Mouse (Mus musculus) liver, embryonic 14.5 days (tissue): ENCODE measurements around the gene Cic.
A peak's percentile ranks its signal among the peaks of the same experiment; 100 is the strongest.

ENCODE experiments used
- CTCF ChIP-seq: IDR thresholded peaks from 2 replicates; pipeline ENCODE4 v1.5.1; 2016; ENCODE audit warnings: antibody characterized with exemption, low read depth, control low read depth
- EP300 ChIP-seq: IDR thresholded peaks from 2 replicates; pipeline ENCODE4 v1.6.1; 2016; ENCODE audit warnings: antibody characterized with exemption, low read depth

DNA sequence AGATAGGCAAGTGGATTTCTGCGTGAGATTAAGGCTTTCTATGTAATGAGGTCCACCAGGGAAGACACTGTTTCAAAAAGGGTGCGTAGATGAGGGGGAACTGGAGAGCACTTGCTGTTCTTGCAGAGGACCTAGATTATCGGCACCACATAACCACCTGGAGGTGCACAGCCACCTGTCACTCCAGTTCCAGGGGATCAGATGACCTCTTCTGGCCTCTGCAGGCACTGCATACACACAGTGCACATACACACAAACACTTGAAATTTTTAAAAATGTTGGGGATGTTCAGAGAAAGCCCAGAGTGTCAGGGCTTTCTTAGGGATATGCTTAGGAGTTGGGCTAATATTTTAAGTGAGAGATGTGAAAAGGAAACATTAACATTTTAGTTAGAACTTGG is 22.4 kb downstream of the Cic start:
- TF ChIP-seq EP300 = no peak
- peak; percentile 43; the same call in 1 of the 2 replicates for TF ChIP-seq CTCF
